Mouse (Mus musculus): ENCODE measurements around the gene Whrn. TPM values are rescaled to one million over a fixed set of nuclear protein-coding genes. Genes with fewer than 3 reads are reported as not detected.

The Whrn gene
- polyA plus RNA-seq, 1 experiment = 22.5 TPM

- H3K4me3 ChIP-seq (ENCODE audit: control insufficient read depth, low read depth, low read length) = no peak overlapping the region
- no peaks in the 10 kb centered on the region for H3K4me1 ChIP-seq (ENCODE audit: control insufficient read depth, insufficient read depth, low read length)
- no peaks in the 10 kb centered on the region for H3K36me3 ChIP-seq (ENCODE audit: control insufficient read depth, insufficient read depth, low read length)
- TF ChIP-seq POLR2A (IDR thresholded peaks at IDR 0.05; ENCODE audit: control insufficient read depth, low read depth, low read length) = no peak
- TF ChIP-seq CTCF (IDR thresholded peaks at IDR 0.05; ENCODE audit: control insufficient read depth, insufficient read depth, insufficient replicate concordance, low read depth, low read length) = no peak
- H3K27ac ChIP-seq (ENCODE audit: control insufficient read depth, insufficient read depth, low read depth, low read length) = no peak overlapping the region
- H3K27me3 ChIP-seq (ENCODE audit: control insufficient read depth, insufficient read depth, low read length) = no peaks in the 10 kb centered on the region
Measured at GRCm38 (mm10) chr4:63507478-63507877, 11.7 kb upstream of the Whrn start.

- H3K4me1 ChIP-seq (ENCODE audit: control insufficient read depth, insufficient read depth, low read length) = no peaks in the 10 kb centered on the region
- H3K27me3 ChIP-seq (ENCODE audit: control insufficient read depth, insufficient read depth, low read length) = no peaks in the 10 kb centered on the region
- no peak overlapping the region for H3K27ac ChIP-seq (ENCODE audit: control insufficient read depth, insufficient read depth, low read depth, low read length)
- H3K36me3 ChIP-seq (ENCODE audit: control insufficient read depth, insufficient read depth, low read length) = no peaks in the 10 kb centered on the region
- TF ChIP-seq POLR2A (IDR thresholded peaks at IDR 0.05; ENCODE audit: control insufficient read depth, low read depth, low read length) (no peak), CTCF (IDR thresholded peaks at IDR 0.05; ENCODE audit: control insufficient read depth, insufficient read depth, insufficient replicate concordance, low read depth, low read length) (no peak)
- no peak overlapping the region for H3K4me3 ChIP-seq (ENCODE audit: control insufficient read depth, low read depth, low read length)
Measured at GRCm38 (mm10) chr4:63503949-63504348, 8.2 kb upstream of the Whrn start.

GRCm38 (mm10) chr4:63501050-63501449, 5.3 kb upstream of the Whrn start:
- TF ChIP-seq CTCF (IDR thresholded peaks at IDR 0.05; ENCODE audit: control insufficient read depth, insufficient read depth, insufficient replicate concordance, low read depth, low read length) = no peak
- no peak for TF ChIP-seq POLR2A (IDR thresholded peaks at IDR 0.05; ENCODE audit: control insufficient read depth, low read depth, low read length)
- H3K27ac ChIP-seq (ENCODE audit: control insufficient read depth, insufficient read depth, low read depth, low read length) = no peak overlapping the region
- no peaks in the 10 kb centered on the region; the same call in 1 of the 2 replicates for H3K4me1 ChIP-seq (ENCODE audit: control insufficient read depth, insufficient read depth, low read length)
- no peaks in the 10 kb centered on the region for H3K36me3 ChIP-seq (ENCODE audit: control insufficient read depth, insufficient read depth, low read length)
- H3K4me3 ChIP-seq (ENCODE audit: control insufficient read depth, low read depth, low read length) = no peak overlapping the region
- H3K27me3 ChIP-seq (ENCODE audit: control insufficient read depth, insufficient read depth, low read length) = no peaks in the 10 kb centered on the region

- H3K27ac ChIP-seq (ENCODE audit: control insufficient read depth, insufficient read depth, low read depth, low read length) = no peak overlapping the region
- H3K27me3 ChIP-seq (ENCODE audit: control insufficient read depth, insufficient read depth, low read length) = no peaks in the 10 kb centered on the region
- H3K36me3 ChIP-seq (ENCODE audit: control insufficient read depth, insufficient read depth, low read length) = no peaks in the 10 kb centered on the region
- H3K4me3 ChIP-seq (ENCODE audit: control insufficient read depth, low read depth, low read length) = no peak overlapping the region
- TF ChIP-seq CTCF (IDR thresholded peaks at IDR 0.05; ENCODE audit: control insufficient read depth, insufficient read depth, insufficient replicate concordance, low read depth, low read length) (no peak), POLR2A (IDR thresholded peaks at IDR 0.05; ENCODE audit: control insufficient read depth, low read depth, low read length) (no peak)
- H3K4me1 ChIP-seq (ENCODE audit: control insufficient read depth, insufficient read depth, low read length) = peaks cover 13% of the 10 kb centered on the region
Measured at GRCm38 (mm10) chr4:63498346-63498745, 2.6 kb upstream of the Whrn start.

GRCm38 (mm10) chr4:63496312-63496711, 521 bp upstream of the Whrn start:
- H3K4me1 ChIP-seq (ENCODE audit: control insufficient read depth, insufficient read depth, low read length) = peaks cover 14% of the 10 kb centered on the region
- peak overlapping the region; percentile 84 for H3K27ac ChIP-seq (ENCODE audit: control insufficient read depth, insufficient read depth, low read depth, low read length)
- peak overlapping the region; percentile 99 for H3K4me3 ChIP-seq (ENCODE audit: control insufficient read depth, low read depth, low read length)
- TF ChIP-seq CTCF (IDR thresholded peaks at IDR 0.05; ENCODE audit: control insufficient read depth, insufficient read depth, insufficient replicate concordance, low read depth, low read length) (no peak), POLR2A (IDR thresholded peaks at IDR 0.05; ENCODE audit: control insufficient read depth, low read depth, low read length) (no peak)
- no peaks in the 10 kb centered on the region for H3K27me3 ChIP-seq (ENCODE audit: control insufficient read depth, insufficient read depth, low read length)
- no peaks in the 10 kb centered on the region for H3K36me3 ChIP-seq (ENCODE audit: control insufficient read depth, insufficient read depth, low read length)

- Histone ChIP-seq H3K4me3 (ENCODE audit: control insufficient read depth, low read depth, low read length) (peak overlapping the region; percentile 92), H3K36me3 (ENCODE audit: control insufficient read depth, insufficient read depth, low read length) (no peaks in the 10 kb centered on the region), H3K27ac (ENCODE audit: control insufficient read depth, insufficient read depth, low read depth, low read length) (peak overlapping the region; percentile 39), H3K27me3 (ENCODE audit: control insufficient read depth, insufficient read depth, low read length) (no peaks in the 10 kb centered on the region), H3K4me1 (ENCODE audit: control insufficient read depth, insufficient read depth, low read length) (peaks cover 14% of the 10 kb centered on the region)
- TF ChIP-seq POLR2A (IDR thresholded peaks at IDR 0.05; ENCODE audit: control insufficient read depth, low read depth, low read length) (no peak), CTCF (IDR thresholded peaks at IDR 0.05; ENCODE audit: control insufficient read depth, insufficient read depth, insufficient replicate concordance, low read depth, low read length) (no peak)
Measured at GRCm38 (mm10) chr4:63494967-63495914, 550 bp downstream of the Whrn start.

GRCm38 (mm10) chr4:63494401-63494966, 1.3 kb downstream of the Whrn start:
- Histone ChIP-seq H3K27ac (ENCODE audit: control insufficient read depth, insufficient read depth, low read depth, low read length) (no peak overlapping the region), H3K4me1 (ENCODE audit: control insufficient read depth, insufficient read depth, low read length) (peaks cover 14% of the 10 kb centered on the region), H3K27me3 (ENCODE audit: control insufficient read depth, insufficient read depth, low read length) (no peaks in the 10 kb centered on the region), H3K4me3 (ENCODE audit: control insufficient read depth, low read depth, low read length) (peak overlapping the region; percentile 92), H3K36me3 (ENCODE audit: control insufficient read depth, insufficient read depth, low read length) (no peaks in the 10 kb centered on the region)
- TF ChIP-seq CTCF (IDR thresholded peaks at IDR 0.05; ENCODE audit: control insufficient read depth, insufficient read depth, insufficient replicate concordance, low read depth, low read length) = no peak
- TF ChIP-seq POLR2A (IDR thresholded peaks at IDR 0.05; ENCODE audit: control insufficient read depth, low read depth, low read length) = no peak
